Mouse (Mus musculus) left cerebral cortex, adult 11 months (tissue): Measurements from ENCODE around the gene S100a5.

Experiments
- DNase-seq: peaks from one replicate; pipeline ENCODE4 v3.0.0; 2022; ENCODE audit warnings: low spot score

Gene S100a5

DNA sequence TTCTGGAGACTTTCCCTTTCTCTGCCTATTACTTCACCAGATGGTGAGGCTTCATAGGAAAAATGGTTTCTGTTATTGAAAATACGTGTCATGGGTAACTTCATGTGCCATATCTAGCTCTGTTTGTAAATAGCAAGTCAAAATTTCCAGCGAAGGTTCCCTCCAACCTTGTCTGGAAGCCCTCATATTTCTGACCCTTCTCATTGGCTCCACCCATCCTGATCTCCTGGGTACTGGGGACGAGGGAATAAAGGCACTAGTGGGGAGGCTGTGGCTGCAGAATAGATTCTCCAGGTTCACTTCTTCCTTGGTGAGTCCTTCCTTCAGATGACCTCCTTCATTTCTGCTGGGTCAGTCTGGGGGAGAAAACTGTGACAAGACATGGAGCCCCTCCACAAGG lies at the start of gene S100a5:
TSS of gene S100a5 (plus strand) at position 301 of the 400 bp plus-strand sequence.
- no peak for DNase-seq

DNA sequence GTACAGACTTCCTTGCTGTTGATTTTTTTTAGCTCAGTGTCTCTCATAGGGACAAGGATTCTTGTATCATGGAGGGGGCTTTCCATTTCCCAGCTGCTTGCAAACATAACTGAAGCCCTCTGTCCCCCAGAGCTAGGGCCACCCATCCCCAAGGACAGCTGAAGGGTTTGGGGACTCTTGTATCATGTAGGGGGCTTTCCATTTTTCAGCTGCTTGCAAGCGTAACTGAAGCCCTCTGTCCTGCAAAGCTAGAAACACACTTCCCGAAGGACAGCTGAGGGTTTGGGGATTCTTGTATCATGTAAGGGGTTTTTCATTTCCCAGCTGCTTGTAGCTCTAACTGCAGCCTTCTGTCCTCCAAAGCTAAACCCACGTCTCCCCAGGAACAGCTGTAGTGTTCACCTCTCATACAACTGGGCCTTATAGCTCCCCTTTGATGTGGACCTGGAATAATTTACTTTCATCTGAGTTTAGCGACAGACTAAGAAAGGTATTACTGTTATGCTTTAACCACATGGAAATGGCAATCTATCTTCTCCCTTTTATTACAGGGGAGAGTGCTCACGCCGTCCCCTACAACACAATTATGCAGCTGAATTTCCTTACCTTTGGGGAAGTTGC lies 48.2 kb upstream of the S100a5 start, which contains the start of gene S100a3:
TSS of gene S100a3 (plus strand) at position 571 of the 621 bp plus-strand sequence.
- DNase-seq: no peak

DNA sequence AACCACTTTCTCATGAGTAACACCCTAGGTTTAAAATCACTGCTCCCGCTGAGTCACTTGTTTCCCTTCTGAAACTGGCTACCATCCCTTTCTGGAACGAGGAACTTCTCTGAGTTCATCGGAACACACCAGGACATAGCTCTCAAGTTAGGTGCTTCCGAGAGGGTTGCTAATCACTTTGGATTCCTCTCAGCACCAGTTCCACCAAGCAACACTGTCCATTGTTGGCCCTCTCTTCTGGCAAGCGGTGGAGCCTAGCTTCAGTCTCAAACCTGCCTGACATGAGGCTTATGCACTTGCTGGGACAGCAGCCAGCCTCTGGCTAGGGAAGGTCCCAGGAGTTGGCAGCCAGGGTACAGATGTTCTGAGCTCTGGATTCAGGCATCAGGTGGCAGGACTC lies 33.6 kb upstream of the S100a5 start:
- DNase-seq: no peak

- DNase-seq: no peak
Measured at GRCm38 (mm10) chr3:90575320-90575719, 33.0 kb upstream of the S100a5 start.

DNA sequence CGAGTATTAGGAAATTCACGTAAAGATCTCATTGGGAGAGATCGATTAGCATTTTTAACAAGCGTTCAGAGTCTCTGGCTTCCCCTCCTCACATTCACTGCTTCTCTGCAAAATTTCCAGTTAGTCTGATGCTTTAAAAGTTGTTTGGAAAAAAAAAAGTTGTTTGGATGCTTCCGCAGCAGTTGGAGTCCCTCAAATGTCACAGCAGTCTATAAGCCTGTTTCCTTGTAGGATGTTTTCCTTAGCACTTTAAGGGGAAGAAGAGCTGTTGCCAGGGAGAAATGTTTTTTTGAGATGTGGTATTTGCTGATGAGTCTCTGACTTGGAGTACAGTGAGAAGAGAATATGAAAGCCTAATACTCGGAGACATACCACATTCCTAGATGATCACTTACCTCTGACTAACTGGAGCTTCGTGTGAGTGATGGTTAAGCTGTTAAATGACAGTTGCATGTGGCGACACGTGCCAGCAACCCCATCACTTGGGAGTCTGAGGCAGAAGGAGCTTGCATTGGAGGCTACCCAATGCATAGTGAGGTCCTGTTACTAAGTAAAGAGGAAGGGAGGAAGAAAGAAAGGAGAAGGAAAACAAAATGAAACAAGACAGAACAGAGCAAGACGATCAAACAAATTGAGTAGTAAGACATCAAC lies 31.8 kb upstream of the S100a5 start:
- DNase-seq: no peak

- no peak for DNase-seq
Measured at GRCm38 (mm10) chr3:90579433-90579832, 28.9 kb upstream of the S100a5 start.

DNA sequence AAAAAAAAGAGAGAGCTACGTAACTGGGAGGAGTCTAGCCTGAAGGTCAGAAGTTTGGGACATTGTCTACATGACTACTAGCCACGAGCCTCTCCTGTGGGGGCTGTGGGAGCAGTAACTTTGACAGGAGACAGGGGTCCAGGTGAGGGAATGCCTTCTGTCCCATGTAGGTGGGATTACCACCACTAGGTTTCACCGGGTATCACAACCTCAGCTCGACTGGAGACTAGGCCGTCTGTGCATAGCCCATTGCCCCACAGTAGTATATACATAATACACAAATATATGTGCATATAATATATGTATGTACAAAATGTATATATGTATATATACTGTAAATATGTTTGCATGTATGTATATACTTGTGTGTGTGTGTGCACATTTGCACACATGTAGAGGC lies 27.2 kb upstream of the S100a5 start:
- DNase-seq: no peak

GRCm38 (mm10) chr3:90582156-90582555 lies 26.2 kb upstream of the S100a5 start:
- DNase-seq: no peak

- DNase-seq: no peak
Measured at GRCm38 (mm10) chr3:90582556-90582955, 25.8 kb upstream of the S100a5 start.

DNA sequence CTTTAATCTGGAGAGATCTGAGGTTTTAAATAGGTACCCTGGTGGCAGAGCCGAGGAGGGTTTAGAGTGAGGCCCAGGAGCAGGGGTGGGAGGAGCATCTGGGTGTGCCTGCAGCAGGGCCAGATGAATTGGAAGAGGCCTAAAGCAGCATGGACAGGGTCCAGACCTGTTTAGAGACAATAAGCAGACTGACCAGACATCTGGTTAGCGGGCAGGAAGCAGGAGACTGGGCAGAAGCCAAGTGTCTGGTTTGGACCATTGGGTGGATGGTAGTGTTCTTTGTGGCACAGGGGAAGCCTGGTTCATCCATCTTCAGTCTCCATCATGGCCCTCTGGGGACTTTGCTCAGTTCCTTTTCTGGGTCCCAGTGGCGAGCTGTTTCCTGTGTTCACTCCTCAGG lies 24.4 kb upstream of the S100a5 start:
- DNase-seq: no peak

DNA sequence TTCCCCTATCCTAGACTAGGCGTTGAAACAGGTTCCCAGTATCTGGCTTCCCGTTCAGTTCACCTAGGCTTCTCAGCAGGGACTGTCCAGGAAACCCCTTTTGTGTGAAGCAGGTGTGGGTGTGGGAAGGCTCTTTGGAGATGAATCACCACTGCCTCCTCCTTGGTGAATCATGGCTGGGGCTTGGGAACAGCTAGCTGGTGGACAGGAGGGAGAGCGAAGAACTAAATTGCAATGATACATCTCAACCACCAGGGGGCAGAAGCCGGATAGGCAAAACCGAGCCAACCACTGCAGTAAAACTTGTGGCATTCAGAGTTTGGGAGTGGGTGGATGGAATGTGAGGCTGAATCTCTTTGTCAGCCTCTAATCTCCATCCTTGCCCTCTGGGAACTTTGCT lies 22.7 kb upstream of the S100a5 start:
- peak; percentile 72 for DNase-seq

DNA sequence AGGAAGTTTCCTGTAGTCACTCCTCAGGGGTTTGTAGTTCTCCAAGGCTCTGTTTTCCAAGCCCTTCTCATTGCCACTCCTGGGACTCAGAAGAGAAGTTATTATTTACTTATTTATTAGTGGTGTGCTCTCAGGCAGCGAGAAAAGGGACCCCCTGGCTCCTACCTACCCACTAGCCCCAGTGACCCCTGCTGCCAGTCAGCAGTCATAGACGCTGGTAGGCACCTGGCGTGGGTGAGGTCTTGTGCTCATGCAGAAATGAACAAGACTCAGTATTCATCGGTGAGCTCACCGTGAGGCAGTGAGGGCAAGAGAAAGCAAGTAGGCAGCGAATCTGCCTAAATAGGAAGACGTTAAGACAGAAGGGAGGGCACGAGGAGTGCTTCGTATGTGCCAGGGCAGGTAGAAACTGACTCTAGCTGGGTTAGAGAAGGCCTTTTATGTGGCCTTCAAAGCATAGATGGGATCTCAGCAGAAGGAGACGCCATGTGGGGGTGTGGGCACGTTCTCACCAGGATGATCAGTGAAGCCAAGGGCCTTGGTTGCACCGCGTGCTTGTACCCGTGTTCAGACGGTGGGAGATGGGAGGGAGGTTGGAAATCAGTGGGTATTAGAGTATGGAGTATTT lies 22.2 kb upstream of the S100a5 start:
- no peak for DNase-seq

DNA sequence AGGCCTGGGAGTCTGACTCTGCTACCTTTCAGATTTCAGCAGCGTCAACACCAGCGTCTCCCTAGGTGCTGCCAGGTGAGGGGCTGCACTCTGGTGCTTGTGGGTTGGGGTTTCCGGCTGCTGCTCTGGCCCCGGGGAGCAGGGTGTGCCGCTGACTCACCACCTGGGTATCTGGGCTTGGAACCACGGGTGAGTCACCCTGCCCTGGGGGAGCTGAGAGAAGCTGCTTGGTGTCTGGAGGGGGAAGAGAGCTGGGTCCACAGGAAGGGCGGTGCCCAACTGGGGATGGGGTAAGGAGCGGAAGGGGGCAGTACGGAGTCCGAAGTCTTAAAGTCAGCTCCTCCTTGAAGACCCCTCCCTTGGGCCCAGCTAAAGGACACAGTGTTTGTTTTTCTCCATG lies 21.4 kb upstream of the S100a5 start:
- no peak for DNase-seq

DNA sequence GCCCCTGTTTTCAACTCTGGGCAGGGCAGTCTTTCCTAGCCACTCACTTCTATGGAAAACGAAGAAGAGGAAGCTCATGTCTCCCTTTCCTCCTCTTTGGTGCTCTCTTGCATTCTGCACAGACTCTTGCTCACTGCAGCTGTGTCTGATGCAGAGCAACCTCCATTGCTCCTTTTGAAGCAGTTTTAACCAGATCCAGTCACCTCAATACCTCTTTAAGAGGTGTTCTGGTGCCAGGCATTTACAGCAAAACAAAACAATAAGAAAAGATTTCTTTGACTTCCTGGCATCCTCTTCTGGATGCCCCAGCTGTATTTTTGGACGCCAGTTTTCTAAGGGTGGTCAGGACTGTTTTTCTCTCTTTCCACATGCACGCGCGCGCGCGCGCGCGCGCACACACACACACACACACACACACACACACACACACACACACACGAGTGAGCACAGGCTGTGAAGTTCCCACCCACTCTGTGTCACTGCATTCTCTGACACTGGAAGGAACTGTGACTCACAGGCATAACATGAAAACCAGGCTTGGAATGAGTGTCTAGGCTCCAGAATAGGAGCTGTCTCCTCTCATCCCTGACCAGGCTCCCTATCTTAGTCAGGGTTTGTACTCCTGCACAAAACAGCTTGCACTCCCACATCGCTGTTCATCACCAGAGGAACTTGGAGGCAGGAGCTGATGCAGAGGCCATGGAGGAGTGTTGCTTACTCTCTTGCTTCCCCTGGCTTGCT lies 20.8 kb upstream of the S100a5 start:
- peak; percentile 69 for DNase-seq

- DNase-seq: no peak
Measured at GRCm38 (mm10) chr3:90589390-90589789, 18.9 kb upstream of the S100a5 start.

DNA sequence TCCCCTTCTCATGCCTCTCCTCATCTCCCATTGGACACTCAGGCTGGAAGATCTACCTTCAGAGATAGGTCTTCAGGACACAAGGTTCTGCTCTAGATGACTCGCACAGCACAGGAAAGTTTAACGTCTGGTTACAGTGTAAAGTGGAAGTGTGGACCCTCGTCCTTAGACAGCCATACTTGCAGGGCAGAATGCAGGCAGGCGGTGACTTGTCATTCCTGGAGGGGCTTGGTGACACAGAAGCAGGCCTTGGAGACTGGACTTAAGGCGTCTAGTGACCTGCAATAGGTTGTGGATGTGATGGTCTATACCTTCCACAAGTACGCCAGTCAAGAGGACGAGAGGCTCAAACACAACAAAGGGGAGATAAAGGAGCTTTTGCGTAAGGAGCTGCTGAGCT lies 18.4 kb upstream of the S100a5 start, which contains the start of gene S100a2:
TSS of gene S100a2 (plus strand) at position 301 of the 400 bp plus-strand sequence.
- no peak for DNase-seq

DNA sequence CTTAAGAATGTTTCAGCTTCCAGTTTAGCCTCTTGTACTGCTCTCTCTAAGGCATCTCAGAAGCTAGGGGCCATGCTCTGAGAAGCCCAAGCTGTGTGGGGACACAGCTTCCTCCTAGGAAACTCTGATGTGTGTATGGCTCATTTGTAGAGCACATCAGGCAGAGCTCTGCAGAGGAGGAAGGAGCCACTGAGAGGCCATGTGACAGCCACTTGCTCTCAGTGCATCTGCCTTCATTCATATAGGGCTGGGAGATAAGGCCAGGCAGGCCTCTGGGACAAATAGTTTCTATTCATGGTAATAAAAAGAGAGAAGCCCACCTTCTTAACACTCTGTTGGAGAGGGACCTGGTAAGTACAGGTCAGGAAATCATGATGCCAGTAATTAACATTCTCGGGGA lies 13.9 kb upstream of the S100a5 start:
- DNase-seq: no peak

DNA sequence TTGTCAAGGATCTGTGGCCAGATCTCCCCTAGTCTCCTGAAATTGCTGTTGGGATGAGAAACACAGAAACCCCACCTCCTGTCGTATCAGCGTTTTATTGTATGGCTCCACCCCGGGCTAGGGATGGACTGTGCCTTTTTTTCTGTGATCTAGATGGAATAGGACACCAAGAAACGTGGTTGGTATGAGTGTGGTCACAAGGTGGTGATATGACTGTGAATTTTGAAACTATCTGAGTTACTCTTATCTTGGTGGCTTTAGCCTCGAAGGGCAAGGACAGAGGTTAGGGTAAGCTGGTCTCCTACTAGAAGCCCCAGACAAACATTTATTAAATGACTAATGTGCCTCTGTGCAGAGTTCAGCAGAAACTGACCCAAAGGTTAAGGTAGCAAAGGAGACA lies 12.8 kb upstream of the S100a5 start:
- no peak for DNase-seq

DNA sequence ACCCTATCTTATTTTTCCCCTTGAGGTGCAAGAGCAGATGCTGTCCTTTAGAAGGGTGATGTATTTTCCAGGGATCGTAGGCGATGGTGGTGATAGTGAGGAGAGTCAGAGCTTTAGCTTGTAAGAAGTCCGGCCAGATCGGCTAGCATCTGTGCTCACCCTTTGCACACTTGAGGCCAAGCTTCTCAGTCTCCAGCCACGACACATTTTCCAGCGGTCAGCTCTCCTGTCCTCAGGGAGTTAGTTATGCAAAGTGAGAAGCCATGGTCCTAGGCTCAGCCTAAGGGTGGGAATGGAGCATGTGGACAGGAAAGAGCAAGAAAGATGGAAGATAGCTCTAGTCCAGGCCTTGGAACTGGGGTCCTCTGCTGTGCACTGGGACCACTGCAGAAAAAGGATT lies 11.5 kb upstream of the S100a5 start:
- no peak for DNase-seq

DNA sequence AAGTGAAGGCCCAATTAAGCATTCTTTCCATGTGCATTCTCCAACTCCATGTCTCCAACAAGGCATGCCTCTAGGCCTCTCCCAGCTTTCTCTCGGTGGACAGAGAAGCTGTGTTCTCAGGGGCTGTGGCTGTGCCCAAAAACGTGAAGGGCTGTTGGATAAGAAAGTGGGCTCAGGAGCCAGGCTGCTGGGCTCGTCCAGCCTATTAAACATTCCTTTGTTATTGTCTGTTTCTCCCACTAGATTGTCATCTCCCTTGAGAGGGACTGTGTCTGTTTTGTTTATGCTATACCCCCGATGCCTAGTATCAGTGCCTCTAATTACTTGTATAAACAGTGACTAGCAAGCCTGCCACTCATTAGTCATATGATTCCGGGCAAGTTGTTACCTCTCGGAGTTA lies 10.6 kb upstream of the S100a5 start:
- no peak for DNase-seq

- DNase-seq: no peak
Measured at GRCm38 (mm10) chr3:90598212-90598611, 10.1 kb upstream of the S100a5 start.

- DNase-seq: no peak
Measured at GRCm38 (mm10) chr3:90599401-90599800, 8.9 kb upstream of the S100a5 start.

- DNase-seq: no peak
Measured at GRCm38 (mm10) chr3:90600036-90600435, 8.3 kb upstream of the S100a5 start.
